Mouse (Mus musculus): ENCODE data around the gene Phc1. TPM values are rescaled to one million over a fixed set of nuclear protein-coding genes. Genes with fewer than 3 reads are reported as not detected.
A peak's percentile ranks its signal among the peaks of the same experiment; 100 is the strongest.

The Phc1 gene
- polyA plus RNA-seq, 1 experiment from 2014 or later: 2.2 TPM

GRCm38 (mm10) chr6:122276565-122276964 lies 63.8 kb downstream of the Phc1 start:
- no peak overlapping the region for H3K4me2 ChIP-seq
- WGBS (ENCODE audit: insufficient replicate concordance): 75% methylated on average over 7 of the region's 7 CpGs

GRCm38 (mm10) chr6:122274546-122274945 lies 65.8 kb downstream of the Phc1 start:
- Histone ChIP-seq H3K27me3 (no peaks in the 10 kb centered on the region), H3K9me3 (replicated peaks) (no peaks in the 10 kb centered on the region), H3K36me3 (no peaks in the 10 kb centered on the region), H3K4me1 (replicated peaks) (peaks cover 9% of the 10 kb centered on the region), H3K9ac (no peak overlapping the region), H3K4me2 (no peak overlapping the region), H3K4me3 (replicated peaks) (no peak overlapping the region), H3K27ac (no peak overlapping the region)
- peak; percentile 71; the same call in 1 of the 2 replicates for ATAC-seq (ENCODE audit: low read depth)
- DNase-seq: no peak
- WGBS (ENCODE audit: insufficient replicate concordance): 5% methylated on average over 5 of the region's 5 CpGs

More at GRCm38 (mm10) chr6:122276565-122276964, 63.8 kb downstream of the Phc1 start:
- H3K9me3 ChIP-seq (replicated peaks): no peaks in the 10 kb centered on the region
- H3K27me3 ChIP-seq: no peaks in the 10 kb centered on the region
- no peak overlapping the region for H3K27ac ChIP-seq
- DNase-seq: no peak
- no peak for ATAC-seq (ENCODE audit: low read depth)
- H3K4me3 ChIP-seq (replicated peaks): no peak overlapping the region
- H3K36me3 ChIP-seq: no peaks in the 10 kb centered on the region
- H3K4me1 ChIP-seq (replicated peaks): peaks cover 9% of the 10 kb centered on the region
- no peak overlapping the region for H3K9ac ChIP-seq

- WGBS (ENCODE audit: insufficient replicate concordance): 53% methylated on average over 11 of the region's 11 CpGs
- no peak overlapping the region for H3K4me3 ChIP-seq (replicated peaks)
- H3K27me3 ChIP-seq: no peaks in the 10 kb centered on the region
- no peak overlapping the region for H3K4me2 ChIP-seq
- no peak overlapping the region for H3K9ac ChIP-seq
- DNase-seq: no peak
- no peak overlapping the region for H3K27ac ChIP-seq
- H3K36me3 ChIP-seq: no peaks in the 10 kb centered on the region
- H3K4me1 ChIP-seq (replicated peaks): peaks cover 9% of the 10 kb centered on the region
- no peaks in the 10 kb centered on the region for H3K9me3 ChIP-seq (replicated peaks)
- ATAC-seq (ENCODE audit: low read depth): no peak
These were observed 70.2 kb downstream of the Phc1 start for GRCm38 (mm10) chr6:122270152-122270551.

- DNase-seq (no peak), ATAC-seq (ENCODE audit: low read depth) (no peak)
- H3K27me3 ChIP-seq: no peaks in the 10 kb centered on the region
- no peak overlapping the region for H3K4me3 ChIP-seq (replicated peaks)
- H3K27ac ChIP-seq: no peak overlapping the region
- H3K9ac ChIP-seq: no peak overlapping the region
- no peaks in the 10 kb centered on the region for H3K9me3 ChIP-seq (replicated peaks)
- H3K36me3 ChIP-seq: no peaks in the 10 kb centered on the region
- 70% methylated on average over 4 of the region's 4 CpGs for WGBS (ENCODE audit: insufficient replicate concordance)
- no peak overlapping the region for H3K4me2 ChIP-seq
- H3K4me1 ChIP-seq (replicated peaks): peaks cover 1% of the 10 kb centered on the region
These were observed 71.2 kb downstream of the Phc1 start for GRCm38 (mm10) chr6:122269170-122269569.

- ATAC-seq (ENCODE audit: low read depth) (no peak), DNase-seq (no peak)
- no peaks in the 10 kb centered on the region for H3K36me3 ChIP-seq
- no peaks in the 10 kb centered on the region for H3K27me3 ChIP-seq
- no peaks in the 10 kb centered on the region for H3K9me3 ChIP-seq (replicated peaks)
- no peaks in the 10 kb centered on the region for H3K4me1 ChIP-seq (replicated peaks)
- no peak overlapping the region for H3K4me2 ChIP-seq
- no peak overlapping the region for H3K27ac ChIP-seq
- H3K4me3 ChIP-seq (replicated peaks): no peak overlapping the region
- no peak overlapping the region for H3K9ac ChIP-seq
- WGBS (ENCODE audit: insufficient replicate concordance): 58% methylated on average over 3 of the region's 3 CpGs
These were observed 71.8 kb downstream of the Phc1 start for GRCm38 (mm10) chr6:122268561-122268960.

Other genes with a start within 250 kb of the Phc1 start
- gene Klrg1, start 57.7 kb downstream of the Phc1 start, polyA plus RNA-seq (2015; fragmentation: Nextera tagmentation; extraction: Ambion mirVana): not detected in 2 replicates
- gene M6pr, start 31.8 kb downstream of the Phc1 start, polyA plus RNA-seq (2015; fragmentation: Nextera tagmentation; extraction: Ambion mirVana): 105 and 116 TPM in 2 replicates
- 1.3 TPM in 2 replicates for gene Rimklb, start 158.2 kb upstream of the Phc1 start, polyA plus RNA-seq (2015; fragmentation: Nextera tagmentation; extraction: Ambion mirVana)
- 0.42 and 0.58 TPM in 2 replicates for gene Mfap5, start 165.3 kb upstream of the Phc1 start, polyA plus RNA-seq (2015; fragmentation: Nextera tagmentation; extraction: Ambion mirVana)
- gene Aicda, start 213.2 kb upstream of the Phc1 start, polyA plus RNA-seq (2015; fragmentation: Nextera tagmentation; extraction: Ambion mirVana): not detected in 2 replicates